Mouse (Mus musculus): ENCODE measurements around the gene Fam173b.

DNA sequence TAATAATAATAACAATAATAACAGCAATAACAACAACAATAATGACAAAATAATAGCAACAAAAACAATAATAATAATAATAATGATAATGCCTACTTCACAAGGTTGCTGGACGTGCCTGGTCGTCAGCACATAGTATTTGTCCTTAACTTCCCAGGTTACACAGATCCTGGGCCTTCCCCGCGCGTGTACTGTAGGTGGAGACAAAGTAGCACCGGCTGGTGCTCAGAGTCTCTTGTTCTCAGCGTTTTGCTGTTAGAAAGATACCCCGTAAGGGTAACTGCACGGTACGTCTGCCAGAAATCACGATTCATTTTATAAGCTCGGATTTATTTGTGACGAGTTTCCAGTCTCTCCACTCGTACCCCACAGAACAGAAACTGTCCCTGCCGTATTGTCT is 774 bp downstream of the Fam173b start:
- TF ChIP-seq CTCF (IDR thresholded peaks at IDR 0.05; ENCODE audit: borderline replicate concordance, insufficient read depth, low read length) (peak; percentile 37; the same call in 1 of the 2 replicates), POLR2A (IDR thresholded peaks at IDR 0.05; ENCODE audit: low read depth, low read length) (no peak)
